Mouse (Mus musculus) limb, embryonic 15.5 days (tissue): Measurements from ENCODE around the gene Krt1. TPM values are rescaled to one million over a fixed set of nuclear protein-coding genes. Genes with fewer than 3 reads are reported as not detected.

Source experiments
- ATAC-seq: fragments of 200-750 bp; cut with Nextera tagmentation; 2 replicates; pipeline ENCODE4 v1.8.0; 2017; ENCODE audit warnings: low read depth, moderate TSS enrichment; ENCODE audit not compliant: insufficient number of reproducible peaks, low FRiP score, low TSS enrichment
- H3K27ac ChIP-seq: fragments of 300-500 bp; sonication (generic); 2 replicates; pipeline ENCODE4 v1.5.1; 2015; ENCODE audit warnings: moderate library complexity, mild to moderate bottlenecking, inconsistent platforms
- H3K27me3 ChIP-seq: fragments of 300-500 bp; sonication (generic); 2 replicates; pipeline ENCODE4 v1.6.1; 2015; ENCODE audit warnings: inconsistent platforms
- H3K36me3 ChIP-seq: fragments of 300-500 bp; sonication (generic); 2 replicates; pipeline ENCODE4 v1.6.1; 2015; ENCODE audit warnings: inconsistent platforms
- H3K4me1 ChIP-seq: fragments of 300-500 bp; sonication (generic); 2 replicates; pipeline ENCODE4 v1.6.1; 2015; ENCODE audit warnings: inconsistent platforms
- H3K4me2 ChIP-seq: fragments of 300-500 bp; sonication (generic); 2 replicates; pipeline ENCODE4 v1.6.1; 2015; ENCODE audit warnings: mild to moderate bottlenecking, inconsistent platforms
- H3K4me3 ChIP-seq: fragments of 300-500 bp; sonication (generic); 2 replicates; pipeline ENCODE4 v1.5.1; 2015; ENCODE audit warnings: mild to moderate bottlenecking, inconsistent platforms
- H3K9ac ChIP-seq: fragments of 300-500 bp; sonication (generic); 2 replicates; pipeline ENCODE4 v1.6.1; 2015; ENCODE audit warnings: inconsistent platforms
- H3K9me3 ChIP-seq: fragments of 300-500 bp; sonication (generic); 2 replicates; pipeline ENCODE4 v1.6.1; 2016; ENCODE audit warnings: inconsistent platforms
- WGBS: fragments of 180-500 bp; shearing (Covaris S2); methylation state at CpG from one replicate; pipeline ENCODE4 v1.1.7; 2015; 5-methylcytosine and 5-hydroxymethylcytosine counted together
- polyA plus RNA-seq: library from polyadenylated mRNA; unstranded; fragments of >200 nt; fragmentation: Nextera tagmentation; extraction: Ambion mirVana; gene quantifications from 2 replicates; pipeline ENCODE4 v1.2.1, GENCODE M21; 2015

Gene Krt1
- polyA plus RNA-seq: 1,050 and 1,170 TPM in 2 replicates

- Histone ChIP-seq H3K36me3 (no peaks in the 10 kb centered on the region), H3K9ac (no peak within 1 kb of the TSS), H3K27ac (0 out of 2 replicates have a peak within 1 kb of the TSS, but pooled peaks have one; percentile 1), H3K27me3 (peaks cover 40% of the 10 kb centered on the region), H3K4me1 (peaks cover 9% of the 10 kb centered on the region), H3K9me3 (no peaks in the 10 kb centered on the region), H3K4me2 (no peak within 1 kb of the TSS), H3K4me3 (0 out of 2 replicates have a peak within 1 kb of the TSS, but pooled peaks have one; percentile 10)
- WGBS: 52% methylated on average over 6 of the region's 6 CpGs
- peak; percentile 55; the same call in 1 of the 2 replicates for ATAC-seq
Observed at GRCm38 (mm10) chr15:101850694-101851093, at the start of gene Krt1. Gene Krt1, minus strand, starts transcription at chr15:101850794.

- ATAC-seq: no peak
- Histone ChIP-seq H3K27ac (no peak overlapping the region), H3K4me3 (no peak overlapping the region), H3K36me3 (no peaks in the 10 kb centered on the region), H3K9ac (no peak overlapping the region), H3K9me3 (no peaks in the 10 kb centered on the region), H3K4me1 (no peaks in the 10 kb centered on the region), H3K27me3 (0 out of 2 replicates have a peak, but pooled peaks cover 3% of the 10 kb centered on the region), H3K4me2 (no peak overlapping the region)
- WGBS: 91% methylated on average over 4 of the region's 4 CpGs
Observed at GRCm38 (mm10) chr15:101895216-101895615, 44.6 kb upstream of the Krt1 start.

- no peaks in the 10 kb centered on the region for H3K36me3 ChIP-seq
- no peak for ATAC-seq
- no peak within 1 kb of the TSS for H3K4me2 ChIP-seq
- 58% methylated on average over 4 of the region's 4 CpGs for WGBS
- H3K4me3 ChIP-seq: no peak within 1 kb of the TSS
- H3K9me3 ChIP-seq: no peaks in the 10 kb centered on the region
- H3K9ac ChIP-seq: no peak within 1 kb of the TSS
- H3K4me1 ChIP-seq: no peaks in the 10 kb centered on the region
- peaks cover 9% of the 10 kb centered on the region; the same call in 1 of the 2 replicates for H3K27me3 ChIP-seq
- H3K27ac ChIP-seq: no peak within 1 kb of the TSS
Observed at GRCm38 (mm10) chr15:101892820-101893219, 42.2 kb upstream of the Krt1 start, which contains the start of gene Krt76. Gene Krt76, minus strand, starts transcription at chr15:101892920.

GRCm38 (mm10) chr15:101879776-101880175 lies 29.2 kb upstream of the Krt1 start:
- 30% methylated on average over 10 of the region's 11 CpGs for WGBS
- Histone ChIP-seq H3K27me3 (no peaks in the 10 kb centered on the region), H3K4me3 (no peak overlapping the region), H3K4me2 (no peak overlapping the region), H3K36me3 (no peaks in the 10 kb centered on the region), H3K9ac (no peak overlapping the region), H3K9me3 (no peaks in the 10 kb centered on the region), H3K27ac (no peak overlapping the region), H3K4me1 (no peaks in the 10 kb centered on the region)
- ATAC-seq: no peak

- no peak overlapping the region for H3K9ac ChIP-seq
- H3K4me3 ChIP-seq: no peak overlapping the region
- H3K36me3 ChIP-seq: no peaks in the 10 kb centered on the region
- no peaks in the 10 kb centered on the region for H3K27me3 ChIP-seq
- no peak overlapping the region for H3K27ac ChIP-seq
- H3K4me1 ChIP-seq: no peaks in the 10 kb centered on the region
- WGBS: 49% methylated on average over 2 of the region's 2 CpGs
- no peak overlapping the region for H3K4me2 ChIP-seq
- H3K9me3 ChIP-seq: no peaks in the 10 kb centered on the region
- ATAC-seq: no peak
Observed at GRCm38 (mm10) chr15:101878041-101878440, 27.4 kb upstream of the Krt1 start.

- Histone ChIP-seq H3K27ac (no peak overlapping the region), H3K4me3 (no peak overlapping the region), H3K9ac (no peak overlapping the region), H3K36me3 (no peaks in the 10 kb centered on the region), H3K4me1 (no peaks in the 10 kb centered on the region), H3K27me3 (0 out of 2 replicates have a peak, but pooled peaks cover 5% of the 10 kb centered on the region), H3K4me2 (no peak overlapping the region), H3K9me3 (no peaks in the 10 kb centered on the region)
- ATAC-seq: no peak
- WGBS: 83% methylated on average over 1 of the region's 1 CpGs
Observed at GRCm38 (mm10) chr15:101874383-101874782, 23.8 kb upstream of the Krt1 start.

- Histone ChIP-seq H3K4me1 (no peaks in the 10 kb centered on the region), H3K4me2 (no peak overlapping the region), H3K4me3 (no peak overlapping the region), H3K36me3 (no peaks in the 10 kb centered on the region), H3K9me3 (no peaks in the 10 kb centered on the region), H3K27me3 (peaks cover 8% of the 10 kb centered on the region; the same call in 1 of the 2 replicates), H3K27ac (no peak overlapping the region), H3K9ac (no peak overlapping the region)
- 67% methylated on average over 4 of the region's 4 CpGs for WGBS
- no peak for ATAC-seq
Observed at GRCm38 (mm10) chr15:101873231-101873630, 22.6 kb upstream of the Krt1 start.

GRCm38 (mm10) chr15:101869431-101869830 lies 18.8 kb upstream of the Krt1 start, which contains the start of gene Krt77:
Gene Krt77, minus strand, starts transcription at chr15:101869705.
- Histone ChIP-seq H3K9me3 (no peaks in the 10 kb centered on the region), H3K9ac (no peak within 1 kb of the TSS), H3K4me1 (no peaks in the 10 kb centered on the region), H3K36me3 (no peaks in the 10 kb centered on the region), H3K27ac (no peak within 1 kb of the TSS), H3K4me3 (no peak within 1 kb of the TSS), H3K27me3 (peaks cover 8% of the 10 kb centered on the region; the same call in 1 of the 2 replicates), H3K4me2 (no peak within 1 kb of the TSS)
- ATAC-seq: no peak
- 27% methylated on average over 6 of the region's 6 CpGs for WGBS

- Histone ChIP-seq H3K27me3 (peaks cover 12% of the 10 kb centered on the region; the same call in 1 of the 2 replicates), H3K9me3 (no peaks in the 10 kb centered on the region), H3K27ac (no peak overlapping the region), H3K9ac (no peak overlapping the region), H3K36me3 (no peaks in the 10 kb centered on the region), H3K4me1 (no peaks in the 10 kb centered on the region), H3K4me3 (no peak overlapping the region), H3K4me2 (no peak overlapping the region)
- ATAC-seq: no peak
- 82% methylated on average over 7 of the region's 7 CpGs for WGBS
Observed at GRCm38 (mm10) chr15:101866754-101867153, 16.2 kb upstream of the Krt1 start.

- Histone ChIP-seq H3K4me2 (no peak overlapping the region), H3K27me3 (peaks cover 57% of the 10 kb centered on the region), H3K9ac (no peak overlapping the region), H3K4me1 (peaks cover 15% of the 10 kb centered on the region), H3K4me3 (no peak overlapping the region), H3K36me3 (no peaks in the 10 kb centered on the region), H3K27ac (no peak overlapping the region), H3K9me3 (no peaks in the 10 kb centered on the region)
- ATAC-seq: no peak
- 54% methylated on average over 13 of the region's 13 CpGs for WGBS
Observed at GRCm38 (mm10) chr15:101860421-101861130, 10.0 kb upstream of the Krt1 start.

GRCm38 (mm10) chr15:101859735-101860170 lies 9.2 kb upstream of the Krt1 start:
- Histone ChIP-seq H3K4me2 (peak overlapping the region; percentile 77), H3K4me3 (peak overlapping the region; percentile 42), H3K36me3 (no peaks in the 10 kb centered on the region), H3K9me3 (no peaks in the 10 kb centered on the region), H3K9ac (0 out of 2 replicates have a peak overlapping the region, but pooled peaks have one; percentile 5), H3K27ac (peak overlapping the region; percentile 58; the same call in 1 of the 2 replicates), H3K4me1 (peaks cover 18% of the 10 kb centered on the region), H3K27me3 (peaks cover 65% of the 10 kb centered on the region)
- ATAC-seq: no peak
- WGBS: under 1% methylated on average over 32 of the region's 33 CpGs

- 5% methylated on average over 11 of the region's 11 CpGs for WGBS
- Histone ChIP-seq H3K9ac (no peak overlapping the region), H3K27ac (peak overlapping the region; percentile 58), H3K9me3 (no peaks in the 10 kb centered on the region), H3K36me3 (no peaks in the 10 kb centered on the region), H3K27me3 (peaks cover 72% of the 10 kb centered on the region), H3K4me1 (peaks cover 18% of the 10 kb centered on the region), H3K4me3 (no peak overlapping the region), H3K4me2 (peak overlapping the region; percentile 77)
- ATAC-seq: no peak
Observed at GRCm38 (mm10) chr15:101858673-101859425, 8.3 kb upstream of the Krt1 start.
